Mouse (Mus musculus): ENCODE data around the gene Zyx. TPM values are rescaled to one million over a fixed set of nuclear protein-coding genes. Genes with fewer than 3 reads are reported as not detected.
A peak's percentile ranks its signal among the peaks of the same experiment; 100 is the strongest.

Gene Zyx
- polyA plus RNA-seq, 1 experiment from 2014 or later: 34.8 TPM

DNA sequence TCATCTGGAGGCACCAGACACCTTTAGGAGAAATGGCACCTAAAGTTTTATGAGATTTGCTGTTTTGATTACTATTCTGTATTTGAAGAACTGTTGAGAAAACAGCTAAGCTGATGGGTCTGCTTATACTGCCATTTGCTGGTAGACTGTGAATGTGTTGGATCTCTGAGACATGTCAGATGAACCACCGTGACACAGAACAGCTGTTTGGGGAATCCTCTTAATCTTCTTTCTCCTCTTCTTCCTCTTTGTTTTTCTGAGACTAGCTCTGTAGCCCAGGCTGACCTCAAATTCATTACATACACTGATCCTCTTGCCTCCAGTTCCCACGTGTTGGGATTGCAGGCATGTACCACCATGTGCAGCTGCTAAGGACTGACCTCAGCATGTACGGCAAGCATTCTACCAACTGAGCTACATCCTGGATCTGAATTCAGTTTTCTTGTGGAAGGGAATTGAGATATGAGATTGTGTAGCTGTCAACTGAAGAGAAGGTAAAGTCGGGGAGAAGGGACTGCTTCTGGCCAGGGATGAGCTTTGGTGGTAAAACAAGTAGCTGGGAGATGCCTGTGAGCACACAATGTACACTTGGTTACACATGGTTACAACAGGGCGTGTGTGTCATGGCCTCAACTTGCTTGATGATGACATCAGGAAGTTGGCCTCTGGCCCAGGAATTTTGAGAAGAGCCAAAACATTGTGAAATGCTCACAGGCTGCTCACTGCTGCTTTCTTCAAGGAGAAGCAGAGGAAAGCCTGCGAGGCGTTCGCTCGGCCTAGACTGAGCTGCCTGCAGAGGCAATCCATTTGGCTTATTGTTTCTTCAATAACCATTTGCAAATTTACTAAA lies 46.8 kb downstream of the Zyx start:
- Histone ChIP-seq H3K4me2 (ENCODE audit: low read length) (no peak overlapping the region), H3K27ac (ENCODE audit: low read depth, low read length) (no peak overlapping the region), H3K9me3 (replicated peaks; ENCODE audit: control insufficient read depth, low read length) (no peaks in the 10 kb centered on the region), H3K27me3 (replicated peaks; ENCODE audit: control insufficient read depth, insufficient read depth, low read length) (no peaks in the 10 kb centered on the region), H3K36me3 (ENCODE audit: control insufficient read depth, insufficient read depth, low read length) (no peaks in the 10 kb centered on the region), H3K4me1 (ENCODE audit: control insufficient read depth, insufficient read depth, low read length) (no peaks in the 10 kb centered on the region), H3K9ac (ENCODE audit: low read length) (no peak overlapping the region), H3K4me3 (ENCODE audit: low read depth, low read length) (no peak overlapping the region)
- ATAC-seq (no peak), DNase-seq (ENCODE audit: low spot score) (peak; percentile 24)
- WGBS: 72% methylated on average over 9 of the region's 9 CpGs

DNA sequence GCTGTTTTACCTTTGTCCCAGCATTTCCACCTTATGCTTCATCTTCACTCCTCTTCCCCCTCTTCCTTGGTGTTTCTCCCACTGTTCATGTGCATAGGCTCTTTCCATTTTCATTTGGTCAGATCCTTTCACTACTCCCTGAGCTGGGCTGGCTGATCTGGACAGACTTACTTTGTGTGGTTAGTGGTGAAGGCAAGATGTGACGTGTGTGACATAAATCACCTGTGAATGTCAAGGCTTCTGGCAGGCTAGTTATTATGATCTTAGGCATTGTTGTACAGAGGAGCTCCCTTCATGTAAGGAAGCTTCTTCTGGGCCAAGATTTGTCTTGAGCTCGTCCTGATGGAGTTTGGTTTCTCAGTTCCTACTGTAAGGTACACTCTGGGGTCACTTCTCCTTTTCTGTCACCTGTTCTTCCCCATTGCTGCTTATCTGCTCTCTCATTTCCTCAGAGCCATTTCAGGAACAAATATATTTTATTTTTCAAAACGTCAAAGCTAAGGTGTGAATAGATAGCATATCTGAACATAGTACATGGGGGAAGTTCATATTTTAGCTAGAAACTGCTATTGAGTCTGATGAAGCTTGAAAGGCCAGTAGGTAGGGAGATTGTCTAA lies 47.7 kb downstream of the Zyx start:
- ATAC-seq: no peak
- Histone ChIP-seq H3K9ac (ENCODE audit: low read length) (no peak overlapping the region), H3K36me3 (ENCODE audit: control insufficient read depth, insufficient read depth, low read length) (no peaks in the 10 kb centered on the region), H3K4me1 (ENCODE audit: control insufficient read depth, insufficient read depth, low read length) (no peaks in the 10 kb centered on the region), H3K4me3 (ENCODE audit: low read depth, low read length) (no peak overlapping the region), H3K27me3 (replicated peaks; ENCODE audit: control insufficient read depth, insufficient read depth, low read length) (no peaks in the 10 kb centered on the region), H3K27ac (ENCODE audit: low read depth, low read length) (no peak overlapping the region), H3K4me2 (ENCODE audit: low read length) (no peak overlapping the region), H3K9me3 (replicated peaks; ENCODE audit: control insufficient read depth, low read length) (no peaks in the 10 kb centered on the region)
- WGBS: 77% methylated on average over 3 of the region's 3 CpGs
- no peak for DNase-seq (ENCODE audit: low spot score)

DNA sequence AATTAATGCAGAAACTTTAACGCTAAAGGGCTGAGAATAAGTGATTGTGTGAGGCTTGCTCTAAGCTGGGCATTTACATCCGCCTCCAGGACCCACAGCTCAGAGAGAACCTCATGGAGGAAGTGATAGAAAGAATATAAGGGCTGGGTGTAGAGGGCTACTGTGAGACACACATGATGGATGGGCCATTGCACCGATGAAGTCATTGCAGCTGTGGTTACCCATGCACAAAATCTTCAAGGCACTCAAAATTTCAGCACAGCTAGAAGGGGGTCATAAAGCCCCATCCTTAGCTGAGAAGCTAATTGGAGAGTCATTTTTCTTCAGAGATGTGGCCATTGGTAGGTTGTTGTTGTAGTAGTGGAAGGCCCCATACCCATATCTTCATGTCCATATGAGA lies 48.9 kb downstream of the Zyx start:
- Histone ChIP-seq H3K9me3 (replicated peaks; ENCODE audit: control insufficient read depth, low read length) (no peaks in the 10 kb centered on the region), H3K4me3 (ENCODE audit: low read depth, low read length) (no peak overlapping the region), H3K27ac (ENCODE audit: low read depth, low read length) (no peak overlapping the region), H3K4me2 (ENCODE audit: low read length) (no peak overlapping the region), H3K9ac (ENCODE audit: low read length) (no peak overlapping the region), H3K27me3 (replicated peaks; ENCODE audit: control insufficient read depth, insufficient read depth, low read length) (no peaks in the 10 kb centered on the region), H3K4me1 (ENCODE audit: control insufficient read depth, insufficient read depth, low read length) (no peaks in the 10 kb centered on the region), H3K36me3 (ENCODE audit: control insufficient read depth, insufficient read depth, low read length) (no peaks in the 10 kb centered on the region)
- DNase-seq (ENCODE audit: low spot score) (no peak), ATAC-seq (no peak)
- 85% methylated on average over 3 of the region's 3 CpGs for whole genome bisulfite sequencing

DNA sequence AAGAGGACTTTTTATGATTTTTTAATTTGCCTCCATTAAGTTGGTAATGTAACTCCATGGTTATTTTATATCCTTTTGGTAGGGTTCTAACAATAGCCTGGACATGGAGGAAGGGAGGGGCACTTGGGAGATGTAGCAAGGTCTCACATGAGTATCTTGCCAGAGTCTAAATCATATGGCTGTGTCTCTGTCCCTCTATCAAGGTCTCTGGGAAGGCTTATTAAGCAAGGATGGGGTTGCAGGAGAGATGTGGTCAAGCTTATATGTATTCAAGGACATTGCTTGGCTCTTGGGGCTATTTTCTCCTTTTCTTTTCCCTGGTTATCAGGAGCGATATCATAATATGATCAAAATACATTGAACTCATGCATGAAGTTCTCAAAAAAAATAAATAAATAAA lies 49.6 kb downstream of the Zyx start:
- Histone ChIP-seq H3K27me3 (replicated peaks; ENCODE audit: control insufficient read depth, insufficient read depth, low read length) (no peaks in the 10 kb centered on the region), H3K4me3 (ENCODE audit: low read depth, low read length) (no peak overlapping the region), H3K27ac (ENCODE audit: low read depth, low read length) (no peak overlapping the region), H3K9ac (ENCODE audit: low read length) (no peak overlapping the region), H3K4me1 (ENCODE audit: control insufficient read depth, insufficient read depth, low read length) (no peaks in the 10 kb centered on the region), H3K36me3 (ENCODE audit: control insufficient read depth, insufficient read depth, low read length) (no peaks in the 10 kb centered on the region), H3K4me2 (ENCODE audit: low read length) (no peak overlapping the region), H3K9me3 (replicated peaks; ENCODE audit: control insufficient read depth, low read length) (no peaks in the 10 kb centered on the region)
- WGBS: 94% methylated on average over 1 of the region's 1 CpGs
- ATAC-seq (no peak), DNase-seq (ENCODE audit: low spot score) (no peak)

DNA sequence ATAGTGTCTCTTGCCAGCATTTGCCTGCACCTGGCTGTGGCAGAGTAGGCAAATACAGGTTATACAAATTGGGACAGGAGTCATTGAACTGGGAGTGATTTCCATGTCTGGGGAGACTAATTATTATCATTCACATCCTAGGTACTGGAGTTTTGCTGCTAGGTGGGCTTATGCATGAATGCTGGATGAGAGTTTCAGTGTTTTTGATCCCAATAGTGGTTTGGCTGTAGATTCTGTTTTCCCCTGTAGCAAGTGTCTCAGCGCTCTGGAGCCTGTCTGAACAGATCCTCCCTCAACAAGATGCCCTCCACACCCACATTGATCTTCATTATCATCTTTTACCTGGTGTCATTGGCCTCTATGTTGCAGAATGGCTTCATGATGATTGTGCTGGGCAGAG lies 50.5 kb downstream of the Zyx start, which contains the start of gene Tas2r143:
TSS of gene Tas2r143 (plus strand) at position 301 of the 400 bp plus-strand sequence.
- H3K27me3 ChIP-seq (replicated peaks; ENCODE audit: control insufficient read depth, insufficient read depth, low read length): no peaks in the 10 kb centered on the region
- H3K9me3 ChIP-seq (replicated peaks; ENCODE audit: control insufficient read depth, low read length): no peaks in the 10 kb centered on the region
- H3K4me2 ChIP-seq (ENCODE audit: low read length): no peak within 1 kb of the TSS
- 84% methylated on average over 1 of the region's 1 CpGs for WGBS
- no peak within 1 kb of the TSS for H3K27ac ChIP-seq (ENCODE audit: low read depth, low read length)
- H3K36me3 ChIP-seq (ENCODE audit: control insufficient read depth, insufficient read depth, low read length): no peaks in the 10 kb centered on the region
- H3K4me3 ChIP-seq (ENCODE audit: low read depth, low read length): no peak within 1 kb of the TSS
- H3K4me1 ChIP-seq (ENCODE audit: control insufficient read depth, insufficient read depth, low read length): no peaks in the 10 kb centered on the region
- H3K9ac ChIP-seq (ENCODE audit: low read length): no peak within 1 kb of the TSS
- ATAC-seq: no peak
- no peak for DNase-seq (ENCODE audit: low spot score)

DNA sequence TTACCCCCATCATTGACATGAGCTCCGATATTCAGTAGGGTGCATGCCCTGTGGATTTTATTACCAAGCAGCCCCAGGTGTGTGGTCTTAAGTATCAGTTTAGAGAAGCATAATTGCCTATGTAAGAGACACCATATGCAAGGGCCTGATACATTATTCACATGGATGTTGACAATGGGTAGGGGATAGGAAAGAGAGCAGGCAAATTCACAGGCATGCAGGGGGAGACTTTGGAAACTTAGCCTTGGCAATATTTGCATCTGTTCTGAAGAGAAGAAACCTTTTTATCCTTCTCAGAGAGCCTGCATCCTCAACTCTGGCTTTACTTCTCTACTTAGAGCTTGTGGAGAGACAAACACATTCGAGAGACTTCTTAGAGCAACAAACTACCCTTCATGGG lies 55.7 kb downstream of the Zyx start, which contains the start of gene Tas2r135:
TSS of gene Tas2r135 (plus strand) at position 301 of the 400 bp plus-strand sequence.
- H3K4me3 ChIP-seq (ENCODE audit: low read depth, low read length): no peak within 1 kb of the TSS
- H3K4me1 ChIP-seq (ENCODE audit: control insufficient read depth, insufficient read depth, low read length): no peaks in the 10 kb centered on the region
- no peaks in the 10 kb centered on the region for H3K27me3 ChIP-seq (replicated peaks; ENCODE audit: control insufficient read depth, insufficient read depth, low read length)
- ATAC-seq: no peak
- DNase-seq (ENCODE audit: low spot score): no peak
- no peak within 1 kb of the TSS for H3K4me2 ChIP-seq (ENCODE audit: low read length)
- no peaks in the 10 kb centered on the region for H3K36me3 ChIP-seq (ENCODE audit: control insufficient read depth, insufficient read depth, low read length)
- WGBS: 91% methylated on average over 2 of the region's 2 CpGs
- H3K9ac ChIP-seq (ENCODE audit: low read length): no peak within 1 kb of the TSS
- H3K9me3 ChIP-seq (replicated peaks; ENCODE audit: control insufficient read depth, low read length): no peaks in the 10 kb centered on the region
- no peak within 1 kb of the TSS for H3K27ac ChIP-seq (ENCODE audit: low read depth, low read length)

Other genes starting within 250 kb of the Zyx start
- not detected in 2 replicates for gene Tas2r139, start 208.7 kb upstream of the Zyx start, polyA plus RNA-seq (2014; fragmentation: Nextera tagmentation; extraction: Ambion mirVana)
- not detected in 2 replicates for gene Tas2r144, start 134.3 kb upstream of the Zyx start, polyA plus RNA-seq (2014; fragmentation: Nextera tagmentation; extraction: Ambion mirVana)
- 9.9 and 13.1 TPM in 2 replicates for gene Gstk1, start 103.7 kb upstream of the Zyx start, polyA plus RNA-seq (2014; fragmentation: Nextera tagmentation; extraction: Ambion mirVana)
- not detected in 2 replicates for gene Tmem139, start 87.7 kb upstream of the Zyx start, polyA plus RNA-seq (2014; fragmentation: Nextera tagmentation; extraction: Ambion mirVana)
- 61.3 and 65.4 TPM in 2 replicates for gene Casp2, start 84.6 kb upstream of the Zyx start, polyA plus RNA-seq (2014; fragmentation: Nextera tagmentation; extraction: Ambion mirVana)
- gene Clcn1, start 62.9 kb upstream of the Zyx start, polyA plus RNA-seq (2014; fragmentation: Nextera tagmentation; extraction: Ambion mirVana): 1.3 and 1.6 TPM in 2 replicates
- 4.7 and 5.6 TPM in 2 replicates for gene Fam131b, start 25.0 kb upstream of the Zyx start, polyA plus RNA-seq (2014; fragmentation: Nextera tagmentation; extraction: Ambion mirVana)
- 0.05 and 0.07 TPM in 2 replicates for gene Epha1, start 23.6 kb downstream of the Zyx start, polyA plus RNA-seq (2014; fragmentation: Nextera tagmentation; extraction: Ambion mirVana)
- gene Tas2r143, start 50.6 kb downstream of the Zyx start, polyA plus RNA-seq (2014; fragmentation: Nextera tagmentation; extraction: Ambion mirVana): not detected in 2 replicates
- not detected in 2 replicates for gene Tas2r135, start 55.8 kb downstream of the Zyx start, polyA plus RNA-seq (2014; fragmentation: Nextera tagmentation; extraction: Ambion mirVana)
- not detected in 2 replicates for gene Tas2r126, start 84.9 kb downstream of the Zyx start, polyA plus RNA-seq (2014; fragmentation: Nextera tagmentation; extraction: Ambion mirVana)
- not detected in 2 replicates for gene Olfr458, start 115.6 kb downstream of the Zyx start, polyA plus RNA-seq (2014; fragmentation: Nextera tagmentation; extraction: Ambion mirVana)
- not detected in 2 replicates for gene Olfr457, start 126.7 kb downstream of the Zyx start, polyA plus RNA-seq (2014; fragmentation: Nextera tagmentation; extraction: Ambion mirVana)
- not detected in 2 replicates for gene Olfr456, start 137.6 kb downstream of the Zyx start, polyA plus RNA-seq (2014; fragmentation: Nextera tagmentation; extraction: Ambion mirVana)
- not detected in 2 replicates for gene Olfr455, start 198.0 kb downstream of the Zyx start, polyA plus RNA-seq (2014; fragmentation: Nextera tagmentation; extraction: Ambion mirVana)
- gene Tcaf3, start 248.1 kb downstream of the Zyx start, polyA plus RNA-seq (2014; fragmentation: Nextera tagmentation; extraction: Ambion mirVana): not detected in 2 replicates